Mouse (Mus musculus): ENCODE data around the gene C1qtnf4. TPM values are rescaled to one million over a fixed set of nuclear protein-coding genes. Genes with fewer than 3 reads are reported as not detected.
A peak's percentile ranks its signal among the peaks of the same experiment; 100 is the strongest.

The C1qtnf4 gene
- polyA plus RNA-seq, 1 experiment = 1.7 TPM

- DNase-seq (ENCODE audit: low read depth in 1 of 2, low spot score in 2 of 2) = peak; percentile 89 to 98
- peak within 1 kb of the TSS; percentile 99 for H3K4me3 ChIP-seq (ENCODE audit: extremely low read depth, insufficient read depth, insufficient read length)
- H3K4me1 ChIP-seq (ENCODE audit: control insufficient read depth, insufficient read depth, insufficient read length) = peaks cover 3% of the 10 kb centered on the region; the same call in 1 of the 2 replicates
- peak within 1 kb of the TSS; percentile 84 for H3K27ac ChIP-seq (ENCODE audit: insufficient read depth, low read length)
- under 1% methylated on average over 66 of the region's 67 CpGs for whole genome bisulfite sequencing
- H3K36me3 ChIP-seq (ENCODE audit: control insufficient read depth, insufficient read depth, low read length) = peaks cover 4% of the 10 kb centered on the region; the same call in 1 of the 2 replicates
- TF ChIP-seq CTCF (IDR thresholded peaks at IDR 0.05; ENCODE audit: extremely low read depth, insufficient read depth, insufficient read length, insufficient replicate concordance) (no peak), POLR2A (IDR thresholded peaks at IDR 0.05; ENCODE audit: low read depth, low read length) (peak; percentile 91)
- H3K27me3 ChIP-seq (ENCODE audit: control insufficient read depth, insufficient read depth, low read length) = no peaks in the 10 kb centered on the region
Observed at GRCm38 (mm10) chr2:90846955-90847680, 38.5 kb upstream of the C1qtnf4 start, which contains the start of gene Mtch2. TSS of gene Mtch2 (plus strand) at chr2:90847155.

GRCm38 (mm10) chr2:90847681-90848050, 38.0 kb upstream of the C1qtnf4 start:
- WGBS = 2% methylated on average over 13 of the region's 13 CpGs
- H3K4me3 ChIP-seq (ENCODE audit: extremely low read depth, insufficient read depth, insufficient read length) = peak overlapping the region; percentile 99
- H3K36me3 ChIP-seq (ENCODE audit: control insufficient read depth, insufficient read depth, low read length) = peaks cover 7% of the 10 kb centered on the region

DNA sequence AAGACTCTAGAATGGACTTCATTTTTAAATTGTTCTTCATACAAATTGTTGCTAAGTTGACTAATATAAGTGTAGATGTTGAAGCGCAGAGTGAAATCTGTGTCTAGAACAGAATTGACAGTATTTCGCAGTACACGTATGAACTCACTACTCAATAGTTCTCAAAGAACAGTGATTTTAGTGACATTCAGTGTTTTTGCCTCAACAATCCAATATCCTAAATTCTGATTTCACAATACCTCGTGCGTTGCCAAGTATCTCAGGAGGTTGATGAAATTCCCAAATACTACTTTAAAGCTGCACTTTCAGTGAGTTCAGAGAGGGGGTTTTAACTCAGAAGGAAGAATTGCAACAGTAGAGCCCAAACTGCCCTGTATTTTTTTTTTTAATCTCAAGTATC, 37.3 kb upstream of the C1qtnf4 start:
- no peaks in the 10 kb centered on the region for H3K27me3 ChIP-seq (ENCODE audit: control insufficient read depth, insufficient read depth, low read length)
- no peak overlapping the region for H3K27ac ChIP-seq (ENCODE audit: insufficient read depth, low read length)
- H3K4me3 ChIP-seq (ENCODE audit: extremely low read depth, insufficient read depth, insufficient read length) = no peak overlapping the region
- TF ChIP-seq CTCF (IDR thresholded peaks at IDR 0.05; ENCODE audit: extremely low read depth, insufficient read depth, insufficient read length, insufficient replicate concordance) = no peak
- no peak for TF ChIP-seq POLR2A (IDR thresholded peaks at IDR 0.05; ENCODE audit: low read depth, low read length)
- peaks cover 3% of the 10 kb centered on the region; the same call in 1 of the 2 replicates for H3K4me1 ChIP-seq (ENCODE audit: control insufficient read depth, insufficient read depth, insufficient read length)
- WGBS = 91% methylated on average over 5 of the region's 5 CpGs
- H3K36me3 ChIP-seq (ENCODE audit: control insufficient read depth, insufficient read depth, low read length) = peaks cover 8% of the 10 kb centered on the region
- no peak for DNase-seq (ENCODE audit: low read depth in 1 of 2, low spot score in 2 of 2)

More at GRCm38 (mm10) chr2:90847681-90848050, 38.0 kb upstream of the C1qtnf4 start:
- H3K27me3 ChIP-seq (ENCODE audit: control insufficient read depth, insufficient read depth, low read length) = no peaks in the 10 kb centered on the region
- TF ChIP-seq CTCF (IDR thresholded peaks at IDR 0.05; ENCODE audit: extremely low read depth, insufficient read depth, insufficient read length, insufficient replicate concordance) (no peak), POLR2A (IDR thresholded peaks at IDR 0.05; ENCODE audit: low read depth, low read length) (no peak)
- peaks cover 3% of the 10 kb centered on the region; the same call in 1 of the 2 replicates for H3K4me1 ChIP-seq (ENCODE audit: control insufficient read depth, insufficient read depth, insufficient read length)
- H3K27ac ChIP-seq (ENCODE audit: insufficient read depth, low read length) = peak overlapping the region; percentile 84; the same call in 1 of the 2 replicates
- no peak for DNase-seq (ENCODE audit: low read depth in 1 of 2, low spot score in 2 of 2)

- no peaks in the 10 kb centered on the region for H3K27me3 ChIP-seq (ENCODE audit: control insufficient read depth, insufficient read depth, low read length)
- no peak overlapping the region for H3K4me3 ChIP-seq (ENCODE audit: extremely low read depth, insufficient read depth, insufficient read length)
- TF ChIP-seq POLR2A (IDR thresholded peaks at IDR 0.05; ENCODE audit: low read depth, low read length) (no peak), CTCF (IDR thresholded peaks at IDR 0.05; ENCODE audit: extremely low read depth, insufficient read depth, insufficient read length, insufficient replicate concordance) (no peak)
- WGBS = 93% methylated on average over 1 of the region's 1 CpGs
- no peak overlapping the region for H3K27ac ChIP-seq (ENCODE audit: insufficient read depth, low read length)
- peaks cover 3% of the 10 kb centered on the region; the same call in 1 of the 2 replicates for H3K4me1 ChIP-seq (ENCODE audit: control insufficient read depth, insufficient read depth, insufficient read length)
- no peak for DNase-seq (ENCODE audit: low read depth in 1 of 2, low spot score in 2 of 2)
- H3K36me3 ChIP-seq (ENCODE audit: control insufficient read depth, insufficient read depth, low read length) = peaks cover 17% of the 10 kb centered on the region
Observed at GRCm38 (mm10) chr2:90850401-90850800, 35.3 kb upstream of the C1qtnf4 start.

DNA sequence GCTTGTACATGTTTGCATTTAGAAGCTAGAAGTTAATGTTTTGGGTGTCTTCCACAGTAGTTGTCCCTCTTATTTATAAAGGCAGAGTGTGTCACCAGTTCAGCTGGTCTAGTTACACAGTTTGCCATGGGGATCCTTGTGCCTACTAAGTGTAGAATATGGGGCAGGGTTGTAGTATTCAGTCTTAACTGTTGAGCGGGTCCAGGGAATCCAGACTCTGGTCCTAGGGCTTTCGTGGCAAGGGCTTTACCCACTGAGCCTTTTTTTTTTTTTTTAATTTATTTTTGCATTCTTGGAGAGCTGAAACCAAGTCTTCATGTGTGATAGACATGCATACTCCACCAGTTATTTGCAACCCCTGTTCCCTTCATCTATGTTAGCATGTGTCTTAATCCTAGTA, 24.2 kb upstream of the C1qtnf4 start:
- no peak for TF ChIP-seq POLR2A (IDR thresholded peaks at IDR 0.05; ENCODE audit: low read depth, low read length)
- no peak for DNase-seq (ENCODE audit: low read depth in 1 of 2, low spot score in 2 of 2)
- H3K4me3 ChIP-seq (ENCODE audit: extremely low read depth, insufficient read depth, insufficient read length) = no peak overlapping the region
- H3K27me3 ChIP-seq (ENCODE audit: control insufficient read depth, insufficient read depth, low read length) = no peaks in the 10 kb centered on the region
- no peaks in the 10 kb centered on the region for H3K4me1 ChIP-seq (ENCODE audit: control insufficient read depth, insufficient read depth, insufficient read length)
- no peak overlapping the region for H3K27ac ChIP-seq (ENCODE audit: insufficient read depth, low read length)
- H3K36me3 ChIP-seq (ENCODE audit: control insufficient read depth, insufficient read depth, low read length) = peaks cover 43% of the 10 kb centered on the region
- 96% methylated on average over 2 of the region's 2 CpGs for WGBS

DNA sequence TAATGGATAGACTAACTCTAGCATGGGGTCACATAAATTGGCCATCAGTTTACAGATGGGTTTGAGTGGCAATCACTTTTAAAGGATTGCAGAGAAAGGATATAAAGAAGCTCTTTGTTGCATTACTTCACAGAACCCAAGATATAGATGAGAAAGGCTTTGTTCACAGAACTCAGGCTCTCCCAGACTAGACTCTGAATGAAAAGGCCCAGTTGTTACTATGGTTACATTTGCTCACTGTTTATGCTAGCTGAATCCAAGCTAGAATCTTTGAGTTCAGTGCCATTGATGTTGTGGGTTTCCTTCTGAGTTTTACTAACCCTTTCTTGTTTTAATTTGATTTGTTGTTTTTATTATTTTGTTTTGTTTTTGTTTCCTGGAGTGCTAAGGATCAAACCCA, 21.5 kb upstream of the C1qtnf4 start:
- H3K27me3 ChIP-seq (ENCODE audit: control insufficient read depth, insufficient read depth, low read length) = no peaks in the 10 kb centered on the region
- TF ChIP-seq POLR2A (IDR thresholded peaks at IDR 0.05; ENCODE audit: low read depth, low read length) (no peak), CTCF (IDR thresholded peaks at IDR 0.05; ENCODE audit: extremely low read depth, insufficient read depth, insufficient read length, insufficient replicate concordance) (no peak)
- H3K4me3 ChIP-seq (ENCODE audit: extremely low read depth, insufficient read depth, insufficient read length) = no peak overlapping the region
- no peak overlapping the region for H3K27ac ChIP-seq (ENCODE audit: insufficient read depth, low read length)
- H3K36me3 ChIP-seq (ENCODE audit: control insufficient read depth, insufficient read depth, low read length) = peaks cover 32% of the 10 kb centered on the region
- H3K4me1 ChIP-seq (ENCODE audit: control insufficient read depth, insufficient read depth, insufficient read length) = no peaks in the 10 kb centered on the region
- DNase-seq (ENCODE audit: low read depth in 1 of 2, low spot score in 2 of 2) = no peak

GRCm38 (mm10) chr2:90866524-90866923, 19.1 kb upstream of the C1qtnf4 start:
- no peak overlapping the region for H3K4me3 ChIP-seq (ENCODE audit: extremely low read depth, insufficient read depth, insufficient read length)
- TF ChIP-seq POLR2A (IDR thresholded peaks at IDR 0.05; ENCODE audit: low read depth, low read length) = no peak
- TF ChIP-seq CTCF (IDR thresholded peaks at IDR 0.05; ENCODE audit: extremely low read depth, insufficient read depth, insufficient read length, insufficient replicate concordance) = peak; percentile 91; the same call in 1 of the 2 replicates
- 47% methylated on average over 3 of the region's 3 CpGs for WGBS
- no peak overlapping the region for H3K27ac ChIP-seq (ENCODE audit: insufficient read depth, low read length)
- H3K36me3 ChIP-seq (ENCODE audit: control insufficient read depth, insufficient read depth, low read length) = peaks cover 19% of the 10 kb centered on the region
- no peaks in the 10 kb centered on the region for H3K4me1 ChIP-seq (ENCODE audit: control insufficient read depth, insufficient read depth, insufficient read length)
- DNase-seq (ENCODE audit: low read depth in 1 of 2, low spot score in 2 of 2) = peak; percentile 34 to 75
- no peaks in the 10 kb centered on the region for H3K27me3 ChIP-seq (ENCODE audit: control insufficient read depth, insufficient read depth, low read length)
